Mouse (Mus musculus): Measurements from ENCODE around the gene Plcb4. TPM values are rescaled to one million over a fixed set of nuclear protein-coding genes. Genes with fewer than 3 reads are reported as not detected.

The Plcb4 gene
- polyA plus RNA-seq, 1 experiment from 2014 or later, result 16.4 TPM

DNA sequence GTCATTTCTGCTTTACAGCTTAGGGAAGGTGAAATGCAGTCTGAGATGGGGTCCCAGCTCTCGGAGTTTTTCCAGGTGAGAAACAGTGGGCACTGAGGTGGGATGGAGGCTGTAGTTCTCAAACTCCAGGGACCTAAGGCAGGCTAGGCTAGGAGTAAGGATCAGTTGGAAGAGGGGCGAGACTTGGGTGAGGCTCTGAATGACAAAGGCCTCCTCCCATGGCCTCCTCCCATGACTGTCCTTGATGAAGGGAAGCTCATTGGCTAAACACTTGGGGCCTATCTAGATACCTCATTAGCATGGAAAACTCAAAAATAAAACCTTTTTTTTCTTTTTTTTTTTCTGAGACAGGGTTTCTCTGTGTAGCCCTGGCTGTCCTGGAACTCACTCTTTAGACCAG, 198.0 kb downstream of the Plcb4 start:
- WGBS, result 90% methylated on average over 2 of the region's 2 CpGs
- H3K27me3 ChIP-seq (ENCODE audit: control insufficient read depth, insufficient read depth, low read depth, low read length), result no peaks in the 10 kb centered on the region
- H3K4me1 ChIP-seq (replicated peaks; ENCODE audit: control insufficient read depth, insufficient read depth, low read length), result no peaks in the 10 kb centered on the region
- no peak overlapping the region for H3K9ac ChIP-seq (ENCODE audit: low read length)
- no peak for ATAC-seq (ENCODE audit: low read depth)
- no peaks in the 10 kb centered on the region for H3K9me3 ChIP-seq (ENCODE audit: control insufficient read depth, low read length)
- no peak overlapping the region for H3K4me2 ChIP-seq (ENCODE audit: low read depth, low read length)
- no peak overlapping the region for H3K27ac ChIP-seq (ENCODE audit: low read length)
- no peak overlapping the region for H3K4me3 ChIP-seq (ENCODE audit: low read length)
- no peaks in the 10 kb centered on the region for H3K36me3 ChIP-seq (ENCODE audit: control insufficient read depth, insufficient read depth, low read length)

GRCm38 (mm10) chr2:135861531-135862488, 203.0 kb downstream of the Plcb4 start:
- H3K27ac ChIP-seq (ENCODE audit: low read length), result no peak overlapping the region
- ATAC-seq (ENCODE audit: low read depth), result no peak

GRCm38 (mm10) chr2:135862489-135863390, 203.9 kb downstream of the Plcb4 start:
- H3K36me3 ChIP-seq (ENCODE audit: control insufficient read depth, insufficient read depth, low read length), result no peaks in the 10 kb centered on the region
- no peak overlapping the region for H3K4me2 ChIP-seq (ENCODE audit: low read depth, low read length)
- no peak for ATAC-seq (ENCODE audit: low read depth)
- H3K9ac ChIP-seq (ENCODE audit: low read length), result no peak overlapping the region
- H3K27ac ChIP-seq (ENCODE audit: low read length), result no peak overlapping the region
- H3K27me3 ChIP-seq (ENCODE audit: control insufficient read depth, insufficient read depth, low read depth, low read length), result no peaks in the 10 kb centered on the region
- no peaks in the 10 kb centered on the region for H3K4me1 ChIP-seq (replicated peaks; ENCODE audit: control insufficient read depth, insufficient read depth, low read length)
- H3K4me3 ChIP-seq (ENCODE audit: low read length), result no peak overlapping the region
- no peaks in the 10 kb centered on the region for H3K9me3 ChIP-seq (ENCODE audit: control insufficient read depth, low read length)
- 52% methylated on average over 5 of the region's 5 CpGs for WGBS

More at GRCm38 (mm10) chr2:135861531-135862488, 203.0 kb downstream of the Plcb4 start:
- H3K4me2 ChIP-seq (ENCODE audit: low read depth, low read length), result no peak overlapping the region
- no peak overlapping the region for H3K9ac ChIP-seq (ENCODE audit: low read length)
- no peaks in the 10 kb centered on the region for H3K4me1 ChIP-seq (replicated peaks; ENCODE audit: control insufficient read depth, insufficient read depth, low read length)
- H3K36me3 ChIP-seq (ENCODE audit: control insufficient read depth, insufficient read depth, low read length), result no peaks in the 10 kb centered on the region
- 83% methylated on average over 8 of the region's 8 CpGs for WGBS
- H3K9me3 ChIP-seq (ENCODE audit: control insufficient read depth, low read length), result no peaks in the 10 kb centered on the region
- H3K27me3 ChIP-seq (ENCODE audit: control insufficient read depth, insufficient read depth, low read depth, low read length), result no peaks in the 10 kb centered on the region
- H3K4me3 ChIP-seq (ENCODE audit: low read length), result no peak overlapping the region

GRCm38 (mm10) chr2:135863391-135864076, 204.7 kb downstream of the Plcb4 start:
- H3K9me3 ChIP-seq (ENCODE audit: control insufficient read depth, low read length), result no peaks in the 10 kb centered on the region
- H3K4me2 ChIP-seq (ENCODE audit: low read depth, low read length), result no peak overlapping the region
- no peaks in the 10 kb centered on the region for H3K27me3 ChIP-seq (ENCODE audit: control insufficient read depth, insufficient read depth, low read depth, low read length)
- no peak for ATAC-seq (ENCODE audit: low read depth)
- H3K4me1 ChIP-seq (replicated peaks; ENCODE audit: control insufficient read depth, insufficient read depth, low read length), result no peaks in the 10 kb centered on the region
- H3K27ac ChIP-seq (ENCODE audit: low read length), result no peak overlapping the region
- 77% methylated on average over 4 of the region's 4 CpGs for WGBS
- no peak overlapping the region for H3K9ac ChIP-seq (ENCODE audit: low read length)
- H3K36me3 ChIP-seq (ENCODE audit: control insufficient read depth, insufficient read depth, low read length), result no peaks in the 10 kb centered on the region
- no peak overlapping the region for H3K4me3 ChIP-seq (ENCODE audit: low read length)

DNA sequence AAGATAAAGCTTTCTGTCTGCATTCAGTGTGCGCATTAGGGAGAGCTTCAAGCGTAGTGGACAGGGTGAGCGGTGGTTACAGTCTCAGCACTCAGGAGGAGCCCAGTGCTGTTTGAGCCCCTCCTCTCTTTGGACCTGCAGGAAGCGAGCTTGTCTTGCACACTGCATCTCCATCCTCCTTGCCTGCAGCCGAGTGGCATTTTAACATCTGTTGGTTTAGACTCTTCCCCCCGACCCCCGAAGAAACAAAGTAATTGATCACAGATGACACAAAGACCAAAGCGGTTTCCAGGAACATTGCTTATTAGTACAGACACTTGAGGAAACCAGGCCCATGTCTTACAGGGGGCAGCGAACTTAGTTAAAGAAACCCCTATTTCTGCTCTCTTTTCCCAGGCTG, 207.6 kb downstream of the Plcb4 start:
- 37% methylated on average over 9 of the region's 9 CpGs for WGBS
- H3K4me3 ChIP-seq (ENCODE audit: low read length), result no peak overlapping the region
- H3K9me3 ChIP-seq (ENCODE audit: control insufficient read depth, low read length), result no peaks in the 10 kb centered on the region
- ATAC-seq (ENCODE audit: low read depth), result 0 out of 2 replicates have a peak, but pooled peaks have one; percentile 36
- H3K9ac ChIP-seq (ENCODE audit: low read length), result no peak overlapping the region
- no peaks in the 10 kb centered on the region for H3K4me1 ChIP-seq (replicated peaks; ENCODE audit: control insufficient read depth, insufficient read depth, low read length)
- H3K27ac ChIP-seq (ENCODE audit: low read length), result no peak overlapping the region
- H3K4me2 ChIP-seq (ENCODE audit: low read depth, low read length), result no peak overlapping the region
- no peaks in the 10 kb centered on the region for H3K36me3 ChIP-seq (ENCODE audit: control insufficient read depth, insufficient read depth, low read length)
- no peaks in the 10 kb centered on the region for H3K27me3 ChIP-seq (ENCODE audit: control insufficient read depth, insufficient read depth, low read depth, low read length)

GRCm38 (mm10) chr2:135866838-135867237, 208.0 kb downstream of the Plcb4 start:
- Histone ChIP-seq H3K27me3 (ENCODE audit: control insufficient read depth, insufficient read depth, low read depth, low read length) (no peaks in the 10 kb centered on the region), H3K36me3 (ENCODE audit: control insufficient read depth, insufficient read depth, low read length) (no peaks in the 10 kb centered on the region), H3K4me3 (ENCODE audit: low read length) (no peak overlapping the region), H3K9ac (ENCODE audit: low read length) (no peak overlapping the region), H3K4me1 (replicated peaks; ENCODE audit: control insufficient read depth, insufficient read depth, low read length) (no peaks in the 10 kb centered on the region), H3K9me3 (ENCODE audit: control insufficient read depth, low read length) (no peaks in the 10 kb centered on the region), H3K4me2 (ENCODE audit: low read depth, low read length) (no peak overlapping the region), H3K27ac (ENCODE audit: low read length) (no peak overlapping the region)
- 37% methylated on average over 4 of the region's 4 CpGs for WGBS
- ATAC-seq (ENCODE audit: low read depth), result peak; percentile 57

- no peak overlapping the region for H3K4me2 ChIP-seq (ENCODE audit: low read depth, low read length)
- WGBS, result 84% methylated on average over 7 of the region's 7 CpGs
- ATAC-seq (ENCODE audit: low read depth), result no peak
These were observed 210.8 kb downstream of the Plcb4 start for GRCm38 (mm10) chr2:135869637-135870036.

GRCm38 (mm10) chr2:135873146-135873545, 214.3 kb downstream of the Plcb4 start:
- Histone ChIP-seq H3K4me3 (ENCODE audit: low read length) (no peak overlapping the region), H3K36me3 (ENCODE audit: control insufficient read depth, insufficient read depth, low read length) (no peaks in the 10 kb centered on the region), H3K4me1 (replicated peaks; ENCODE audit: control insufficient read depth, insufficient read depth, low read length) (no peaks in the 10 kb centered on the region), H3K27me3 (ENCODE audit: control insufficient read depth, insufficient read depth, low read depth, low read length) (no peaks in the 10 kb centered on the region), H3K9me3 (ENCODE audit: control insufficient read depth, low read length) (no peaks in the 10 kb centered on the region), H3K9ac (ENCODE audit: low read length) (no peak overlapping the region), H3K4me2 (ENCODE audit: low read depth, low read length) (no peak overlapping the region), H3K27ac (ENCODE audit: low read length) (no peak overlapping the region)
- WGBS, result 80% methylated on average over 9 of the region's 9 CpGs
- ATAC-seq (ENCODE audit: low read depth), result no peak

More at GRCm38 (mm10) chr2:135869637-135870036, 210.8 kb downstream of the Plcb4 start:
- H3K9me3 ChIP-seq (ENCODE audit: control insufficient read depth, low read length), result no peaks in the 10 kb centered on the region
- H3K27ac ChIP-seq (ENCODE audit: low read length), result no peak overlapping the region
- no peaks in the 10 kb centered on the region for H3K27me3 ChIP-seq (ENCODE audit: control insufficient read depth, insufficient read depth, low read depth, low read length)
- no peaks in the 10 kb centered on the region for H3K36me3 ChIP-seq (ENCODE audit: control insufficient read depth, insufficient read depth, low read length)
- H3K4me3 ChIP-seq (ENCODE audit: low read length), result no peak overlapping the region
- no peak overlapping the region for H3K9ac ChIP-seq (ENCODE audit: low read length)
- no peaks in the 10 kb centered on the region for H3K4me1 ChIP-seq (replicated peaks; ENCODE audit: control insufficient read depth, insufficient read depth, low read length)
